Mouse (Mus musculus): ENCODE data around the gene Dars.

Dars gene

GRCm38 (mm10) chr1:128424928-128425327, 7.8 kb upstream of the Dars start:
- DNase-seq (ENCODE audit: extremely low read depth, low read depth, low spot score) = no peak

- DNase-seq (ENCODE audit: extremely low read depth, low read depth, low spot score) = no peak
These were observed 343 bp upstream of the Dars start for GRCm38 (mm10) chr1:128417533-128417888.

- no peak for DNase-seq (ENCODE audit: extremely low read depth, low read depth, low spot score)
These were observed 6.0 kb downstream of the Dars start for GRCm38 (mm10) chr1:128411141-128411540.

DNA sequence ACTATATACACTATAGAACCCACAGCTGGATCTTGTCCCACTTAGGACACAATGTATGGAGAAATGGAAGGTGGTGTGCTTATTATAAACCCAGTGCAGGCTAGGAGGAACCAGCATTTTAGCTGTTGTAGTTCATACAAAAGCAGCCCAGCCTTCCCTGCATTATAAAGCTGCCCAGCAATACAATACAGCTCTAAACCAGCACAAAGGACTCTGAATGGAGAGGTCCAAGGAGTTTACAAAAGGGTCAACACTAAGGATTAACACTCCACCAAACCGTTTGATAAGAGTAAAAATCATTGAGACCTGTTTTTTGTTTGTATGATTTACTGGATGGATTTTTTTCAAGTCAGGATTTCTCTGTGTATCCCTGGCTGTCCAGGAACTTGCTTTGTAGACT, 10.3 kb downstream of the Dars start:
- DNase-seq (ENCODE audit: extremely low read depth, low read depth, low spot score) = no peak

DNA sequence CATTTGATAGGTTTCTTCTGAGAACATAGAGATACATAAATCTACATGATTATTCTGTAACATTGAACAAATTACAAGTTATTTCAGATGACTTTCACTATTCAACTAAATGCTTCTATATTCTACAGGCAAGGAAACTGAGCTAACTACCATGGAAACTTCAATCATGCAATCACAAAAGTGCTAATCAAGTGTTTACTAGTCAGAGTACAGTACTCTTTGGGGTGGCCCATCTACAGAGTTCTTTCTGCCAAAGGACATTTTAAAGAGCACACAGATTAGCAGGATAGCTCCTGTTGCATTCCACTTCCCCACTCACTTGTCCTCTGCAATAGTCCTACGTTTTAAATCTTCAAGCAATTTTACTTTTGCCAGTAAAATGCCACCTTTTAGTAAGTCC, 11.5 kb downstream of the Dars start:
- no peak for DNase-seq (ENCODE audit: extremely low read depth, low read depth, low spot score)

GRCm38 (mm10) chr1:128405041-128405481, 12.1 kb downstream of the Dars start:
- no peak for DNase-seq (ENCODE audit: extremely low read depth, low read depth, low spot score)

GRCm38 (mm10) chr1:128400926-128401325, 16.2 kb downstream of the Dars start:
- no peak for DNase-seq (ENCODE audit: extremely low read depth, low read depth, low spot score)

DNA sequence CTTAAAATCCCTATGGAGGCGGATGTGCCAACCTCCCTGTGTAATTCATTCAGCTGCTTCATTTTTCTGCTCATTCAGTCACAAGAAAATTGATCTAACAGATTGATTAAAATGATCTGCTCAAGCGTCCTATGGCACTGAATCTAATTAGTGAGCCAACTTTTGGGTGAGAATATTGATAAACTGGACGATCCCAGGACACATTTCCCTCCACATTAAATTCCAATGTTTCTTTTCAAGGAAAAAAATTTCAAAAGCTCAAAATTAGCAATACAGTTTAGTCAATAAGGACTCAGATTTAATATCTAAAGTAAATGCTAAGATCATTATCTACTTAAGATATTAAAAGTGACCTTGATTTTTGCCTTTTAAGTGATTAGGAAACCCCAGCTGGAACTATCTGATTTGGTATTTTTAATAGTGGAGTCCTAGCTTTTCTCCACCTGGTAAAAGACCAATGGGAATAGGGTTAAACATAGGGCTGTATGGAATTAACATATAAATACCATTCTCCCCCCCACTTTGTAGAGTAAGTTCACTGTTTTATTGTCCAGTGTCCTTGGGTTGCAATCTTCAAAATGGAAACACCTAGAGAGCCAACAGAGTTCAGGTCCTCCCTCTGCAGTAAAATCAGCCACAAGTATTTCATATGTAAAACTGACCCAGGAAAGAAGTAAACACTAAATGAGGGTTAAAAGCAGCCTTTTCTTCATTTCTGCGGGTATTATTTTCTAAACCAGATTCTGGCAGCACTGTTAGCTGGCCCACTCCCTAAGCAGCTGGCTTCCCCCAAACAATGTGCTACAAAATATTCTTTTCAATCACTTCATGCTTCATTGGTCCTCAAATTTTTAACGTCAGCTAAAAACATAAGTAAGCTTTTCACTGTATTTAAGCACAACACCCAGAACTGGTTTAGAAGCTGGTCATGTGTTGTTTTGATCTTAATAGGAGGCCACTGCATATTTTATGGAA, 16.9 kb downstream of the Dars start:
- no peak for DNase-seq (ENCODE audit: extremely low read depth, low read depth, low spot score)

DNA sequence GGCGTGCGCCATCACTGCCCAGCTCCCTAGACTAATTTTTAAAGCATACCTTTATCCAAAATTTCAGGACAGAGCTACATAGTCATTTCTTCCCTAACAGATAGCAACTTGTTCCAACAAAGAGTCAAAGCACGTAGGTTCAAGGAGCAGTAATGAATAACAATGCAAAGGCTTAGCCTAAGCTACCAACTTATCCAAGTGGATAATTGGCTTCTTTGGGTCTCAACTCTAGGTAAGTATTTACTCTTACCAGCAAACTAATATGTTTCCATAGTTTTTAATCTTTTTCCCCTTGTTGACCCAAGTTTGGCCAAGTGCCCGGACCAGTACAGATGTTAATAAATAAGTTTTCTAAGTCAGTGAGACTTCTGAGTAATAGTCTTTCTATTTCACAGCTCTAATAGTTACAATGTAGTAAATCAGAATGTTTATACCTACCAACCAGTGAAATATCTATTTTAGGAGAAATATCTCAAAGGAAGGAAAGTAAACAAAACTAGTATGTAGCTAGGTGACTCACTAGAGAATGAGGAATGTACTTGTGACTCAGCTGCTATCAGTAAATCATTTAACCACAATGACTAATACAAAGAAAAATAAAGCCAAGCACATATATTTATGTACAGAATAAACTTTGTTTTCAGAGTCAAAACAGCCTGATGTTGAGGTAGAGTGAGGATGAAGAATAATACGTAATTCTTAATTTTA, 18.3 kb downstream of the Dars start:
- no peak for DNase-seq (ENCODE audit: extremely low read depth, low read depth, low spot score)

- DNase-seq (ENCODE audit: extremely low read depth, low read depth, low spot score) = no peak
These were observed 22.5 kb downstream of the Dars start for GRCm38 (mm10) chr1:128394657-128395056.

DNA sequence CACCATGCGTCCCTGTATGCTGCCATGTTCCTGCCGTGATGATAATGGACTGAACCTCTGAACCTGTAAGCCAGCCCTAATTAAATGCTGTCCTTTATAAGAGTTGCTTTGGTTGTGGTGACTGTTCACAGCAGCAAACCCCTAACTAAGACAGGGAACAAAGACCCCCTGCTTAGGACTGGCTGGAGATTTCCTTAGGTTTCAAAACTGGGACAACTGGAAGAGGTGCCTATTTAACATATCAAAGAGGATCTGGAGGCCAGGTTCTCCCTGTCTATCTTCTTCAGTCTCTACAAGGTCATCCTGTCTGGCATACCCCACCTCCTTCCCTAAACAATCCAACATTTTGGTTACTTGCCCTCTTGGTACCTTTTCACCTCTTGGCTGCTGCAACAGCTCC, 24.8 kb downstream of the Dars start:
- DNase-seq (ENCODE audit: extremely low read depth, low read depth, low spot score) = no peak

GRCm38 (mm10) chr1:128386487-128386886, 30.7 kb downstream of the Dars start:
- no peak for DNase-seq (ENCODE audit: extremely low read depth, low read depth, low spot score)

- DNase-seq (ENCODE audit: extremely low read depth, low read depth, low spot score) = no peak
These were observed 40.3 kb downstream of the Dars start for GRCm38 (mm10) chr1:128376841-128377240.

DNA sequence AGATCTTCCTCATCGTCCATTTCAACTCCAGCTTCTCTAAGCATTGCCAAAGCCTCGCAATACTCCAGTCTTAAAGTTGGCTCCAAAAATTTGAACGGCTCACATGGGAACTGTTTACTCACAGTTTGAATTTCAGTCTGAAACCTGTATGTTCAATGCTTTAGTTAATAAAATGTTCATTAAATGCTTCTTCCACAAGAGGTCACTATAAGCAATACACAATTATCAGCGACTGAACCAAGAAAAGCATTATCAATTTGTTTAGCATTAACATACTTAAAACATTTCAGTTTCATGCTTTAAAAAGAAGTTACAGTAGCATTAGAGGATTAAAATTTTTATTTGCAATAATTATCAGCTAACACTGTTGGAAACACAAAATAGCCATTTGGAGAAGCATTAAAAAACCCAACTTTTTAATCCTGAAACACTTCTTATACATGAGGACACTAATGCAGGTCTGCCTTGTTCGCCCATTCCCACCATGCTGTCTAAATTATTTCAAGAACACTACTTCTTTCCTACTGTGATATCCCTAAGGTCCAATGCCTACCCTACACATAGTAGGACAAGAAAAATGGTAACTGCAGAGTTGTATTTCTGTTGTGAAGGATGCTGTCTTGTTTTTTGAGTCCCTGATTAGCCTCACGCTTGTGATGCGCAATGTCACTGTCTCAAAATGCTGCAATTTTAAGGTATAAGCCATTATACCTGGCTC, 44.9 kb downstream of the Dars start:
- DNase-seq (ENCODE audit: extremely low read depth, low read depth, low spot score) = no peak

DNA sequence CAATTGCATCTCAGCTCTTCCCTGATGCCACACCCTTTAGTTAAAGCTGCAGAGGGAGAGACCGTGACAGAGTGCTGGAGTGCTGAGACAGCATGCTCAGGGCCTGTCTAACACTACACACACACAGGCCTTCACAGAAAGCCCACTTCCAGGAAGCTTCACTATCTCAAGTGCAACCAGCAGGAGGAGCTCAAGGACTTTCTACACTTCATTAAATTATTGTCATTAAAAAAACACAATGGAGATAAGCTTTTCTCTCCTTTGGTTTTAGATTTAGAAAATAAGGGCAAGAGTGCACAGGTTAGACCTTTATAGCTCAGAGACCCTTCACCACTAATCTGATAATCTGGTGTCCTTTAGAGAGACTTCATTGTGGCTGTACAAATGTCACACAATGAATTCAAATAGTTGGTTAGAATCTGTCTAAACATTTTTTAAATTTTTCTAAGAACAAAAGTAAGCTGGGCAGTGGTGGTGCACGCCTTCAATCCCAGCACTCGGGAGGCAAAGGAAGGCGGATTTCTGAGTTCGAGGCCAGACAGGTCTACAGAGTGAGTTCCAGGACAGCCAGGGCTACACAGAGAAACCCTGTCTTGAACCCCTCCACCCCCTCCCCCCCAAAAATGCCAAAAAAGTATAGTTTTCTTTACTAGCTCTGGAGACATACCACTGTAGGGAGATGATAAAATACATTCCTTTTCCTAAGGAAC, 48.3 kb downstream of the Dars start:
- no peak for DNase-seq (ENCODE audit: extremely low read depth, low read depth, low spot score)

DNA sequence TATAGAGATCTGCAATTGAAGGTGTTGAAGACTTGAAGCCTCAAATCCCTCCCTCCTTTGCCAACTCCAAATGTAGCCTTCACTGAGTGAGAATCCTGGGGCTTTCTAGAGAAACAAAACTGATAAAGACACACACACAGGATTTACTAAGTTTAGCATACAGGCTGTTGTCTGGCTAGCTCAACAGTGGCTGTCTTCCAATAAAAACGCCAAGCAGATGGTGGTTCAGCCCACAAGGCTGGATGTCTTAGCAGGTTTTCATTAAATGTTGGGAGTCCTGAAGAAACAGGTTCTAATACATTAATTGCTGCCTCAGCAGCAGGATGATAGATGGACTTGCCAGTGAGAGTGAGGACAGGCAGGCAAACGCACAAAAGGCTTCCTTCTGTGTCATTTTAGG, 56.6 kb downstream of the Dars start:
- DNase-seq (ENCODE audit: extremely low read depth, low read depth, low spot score) = no peak

DNA sequence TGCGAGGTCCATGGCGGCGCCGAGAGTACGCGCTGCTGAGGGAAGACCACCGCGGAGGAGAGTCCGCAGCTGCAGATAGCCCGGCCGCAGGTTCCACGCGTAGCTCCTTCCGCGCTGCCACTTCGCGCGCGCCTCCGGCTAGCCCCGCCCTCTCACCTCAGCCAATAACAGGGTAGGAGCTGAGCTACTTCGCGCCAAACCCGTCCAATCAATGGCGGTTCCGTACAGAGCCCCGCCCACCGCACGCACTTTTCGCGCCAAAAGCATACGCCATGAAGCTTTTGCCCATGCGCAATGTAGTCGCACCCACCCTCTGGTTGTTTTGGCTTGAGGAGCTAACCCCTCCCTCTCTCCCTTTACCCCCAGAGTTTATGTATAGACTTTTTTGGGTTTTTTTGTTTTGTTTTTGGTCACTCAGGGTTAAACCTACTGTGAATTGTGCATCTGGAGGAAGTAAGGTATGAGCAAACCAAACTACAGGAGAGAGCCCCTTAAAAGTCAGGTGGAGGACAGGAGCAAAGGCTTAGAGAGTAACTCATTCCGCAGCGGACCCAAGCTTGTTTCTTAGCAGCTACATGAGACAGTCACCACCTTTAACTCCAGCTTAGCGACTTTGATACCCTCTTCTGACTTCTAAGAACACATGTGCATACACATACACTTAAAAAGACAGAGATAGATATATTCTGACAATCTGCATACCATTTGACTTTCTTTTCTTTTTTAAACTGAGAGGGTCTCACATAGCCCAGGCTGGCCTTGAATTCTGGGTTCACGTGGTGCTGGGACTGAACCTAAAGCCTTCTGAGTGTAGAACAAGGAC, 57.4 kb downstream of the Dars start, which contains the start of gene Mcm6:
Gene Mcm6 (minus strand): TSS at position 111 of the 823 bp plus-strand sequence.
- peak; percentile 39 for DNase-seq (ENCODE audit: extremely low read depth, low read depth, low spot score)

DNA sequence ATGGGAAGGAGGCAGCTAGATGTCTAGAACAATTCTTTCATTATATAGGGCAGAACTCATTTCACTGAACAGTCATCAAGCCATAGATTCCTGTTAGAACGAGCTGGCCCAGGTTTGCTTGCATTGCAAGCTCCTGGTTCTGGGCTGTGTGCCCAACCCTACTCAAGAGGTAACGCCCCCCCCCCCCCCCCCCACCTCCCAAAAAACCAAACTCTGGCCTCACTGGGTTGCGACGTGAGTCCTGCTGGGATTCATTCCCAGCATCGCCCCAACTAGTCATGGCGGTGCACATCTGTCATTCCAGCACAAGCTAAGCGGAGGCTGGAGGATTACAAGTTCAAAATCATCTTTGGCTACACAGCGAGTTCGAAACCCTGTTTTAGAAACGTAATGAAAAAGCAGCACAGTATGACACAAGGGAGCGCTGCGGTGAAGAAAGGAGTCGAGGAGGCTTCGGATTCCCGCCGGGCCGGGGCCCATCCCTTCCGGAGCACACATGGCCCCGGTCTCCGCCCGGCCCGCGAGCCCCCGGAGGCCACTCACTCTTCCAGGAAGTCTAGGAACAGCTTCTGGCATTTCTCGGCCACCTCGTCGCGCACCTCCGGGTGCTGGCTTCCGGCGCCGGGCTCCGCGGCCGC, 58.1 kb downstream of the Dars start:
- DNase-seq (ENCODE audit: extremely low read depth, low read depth, low spot score) = no peak

- DNase-seq (ENCODE audit: extremely low read depth, low read depth, low spot score) = no peak
These were observed 58.9 kb downstream of the Dars start for GRCm38 (mm10) chr1:128358276-128358675.

Measured in fat pad, adult 2 months (tissue).